ENCODE assay signal across 11 mouse cellular contexts in genomic region chr1:132366235-132366634, GRCm38 (mm10). TPM values are rescaled to one million over a fixed set of nuclear protein-coding genes. Genes with fewer than 3 reads are reported as not detected.
DNase-seq lines count a peak whose midpoint lies in the region; ATAC-seq and TF ChIP-seq lines count a peak whose summit lies in the region.
"Had no signal": no experiment of that assay in that cellular context is flagged by ENCODE, and none has a peak within 500 bp of the region (broad histone marks: within the 10 kb centered on the region; RNA-seq: fewer than 3 reads in every experiment).

No protein-coding gene starts in this region.

- intact Hi-C loops in heart, postnatal 36 days (cut with DNase I) = loop anchor here (2.0 kb wide), 1 partner anchor 153 kb away; no protein-coding TSS in a partner anchor

- H3K9ac ChIP-seq in lung, embryonic 14.5 days = peak overlapping the region; percentile 6; the same call in 1 of the 2 replicates
- H3K9ac ChIP-seq in liver, embryonic 14.5 days (replicated peaks) = peak overlapping the region; percentile 98

- 72% methylated on average over 8 of the region's 8 CpGs for WGBS in heart, embryonic 10.5 days
- 63% methylated on average over 8 of the region's 8 CpGs for WGBS in lung, embryonic 14.5 days
- WGBS in liver, embryonic 14.5 days (ENCODE audit: insufficient replicate concordance) = 71% methylated on average over 8 of the region's 8 CpGs

- no peaks in the 10 kb centered on the region for H3K9me3 ChIP-seq in heart, embryonic 10.5 days
- H3K9me3 ChIP-seq in lung, embryonic 14.5 days (ENCODE audit: low read depth, low read length) = no peaks in the 10 kb centered on the region
- no peaks in the 10 kb centered on the region for H3K9me3 ChIP-seq in liver, embryonic 14.5 days (ENCODE audit: control insufficient read depth, low read length)

- TF ChIP-seq EP300 in liver, embryonic 14.5 days (IDR thresholded peaks at IDR 0.05; ENCODE audit: low read depth) = no peak

- no peak overlapping the region for H3K27ac ChIP-seq in heart, embryonic 10.5 days
- H3K27ac ChIP-seq in lung, embryonic 14.5 days (ENCODE audit: low read depth) = no peak overlapping the region
- H3K27ac ChIP-seq in cortical plate, adult 2 months (ENCODE audit: insufficient read depth, low read length) = peak overlapping the region; percentile 83
- peak overlapping the region; percentile 95 for H3K27ac ChIP-seq in liver, embryonic 14.5 days

- H3K27me3 ChIP-seq in heart, embryonic 10.5 days (ENCODE audit: insufficient read depth, poor library complexity, severe bottlenecking) = no peaks in the 10 kb centered on the region
- no peaks in the 10 kb centered on the region for H3K27me3 ChIP-seq in lung, embryonic 14.5 days (ENCODE audit: insufficient read depth, low read length)
- no peaks in the 10 kb centered on the region for H3K27me3 ChIP-seq in liver, embryonic 14.5 days (ENCODE audit: control insufficient read depth, insufficient read depth, low read length)

- TF ChIP-seq CTCF in lung, embryonic 14.5 days (IDR thresholded peaks at IDR 0.05; ENCODE audit: low read depth) = no peak
- no peak for TF ChIP-seq CTCF in cortical plate, adult 2 months (IDR thresholded peaks at IDR 0.05; ENCODE audit: extremely low read depth, insufficient read depth, low read length)
- TF ChIP-seq CTCF in liver, embryonic 14.5 days (IDR thresholded peaks at IDR 0.05; ENCODE audit: low read depth) = no peak

- H3K36me3 ChIP-seq in heart, embryonic 10.5 days = peaks cover 13% of the 10 kb centered on the region
- H3K36me3 ChIP-seq in lung, embryonic 14.5 days (ENCODE audit: insufficient read depth) = peaks cover 13% of the 10 kb centered on the region; the same call in 1 of the 2 replicates
- peaks cover 68% of the 10 kb centered on the region for H3K36me3 ChIP-seq in liver, embryonic 14.5 days (replicated peaks; ENCODE audit: control insufficient read depth, insufficient read depth, low read depth)

- no peak for DNase-seq in heart, embryonic 10.5 days (ENCODE audit: low spot score)
- DNase-seq in heart, postnatal 36 days = no peak
- DNase-seq in lung, embryonic 14.5 days = no peak
- DNase-seq in lung, adult 18-20 months = no peak
- no peak for DNase-seq in liver, embryonic 14.5 days (ENCODE audit: low read depth in 3 of 3, low spot score in 3 of 3)
- no peak for DNase-seq in thymus, postnatal 36 days
- DNase-seq: cerebellum, postnatal 36 days; right cerebral cortex, postnatal 4 days; thymus, postnatal 4 days had no signal

- peak overlapping the region; percentile 36; the same call in 1 of the 2 replicates for H3K4me3 ChIP-seq in heart, embryonic 10.5 days
- peak overlapping the region; percentile 5; the same call in 1 of the 2 replicates for H3K4me3 ChIP-seq in lung, embryonic 14.5 days (ENCODE audit: low read depth, low read length)
- no peak overlapping the region for H3K4me3 ChIP-seq in cortical plate, adult 2 months (ENCODE audit: insufficient read depth, low read length)
- peak overlapping the region; percentile 86 to 92 for H3K4me3 ChIP-seq in liver, embryonic 14.5 days (ENCODE audit: insufficient read depth in 1 of 2, low read depth in 2 of 2, low read length in 2 of 2)

- peaks cover 41% of the 10 kb centered on the region for H3K4me1 ChIP-seq in heart, embryonic 10.5 days
- H3K4me1 ChIP-seq in lung, embryonic 14.5 days (ENCODE audit: insufficient read depth) = peaks cover 3% of the 10 kb centered on the region; the same call in 1 of the 2 replicates
- H3K4me1 ChIP-seq in cortical plate, adult 2 months (ENCODE audit: control insufficient read depth, insufficient read depth, low read length) = peaks cover 7% of the 10 kb centered on the region; the same call in 1 of the 2 replicates
- H3K4me1 ChIP-seq in liver, embryonic 14.5 days (replicated peaks; ENCODE audit: control insufficient read depth in 2 of 2, insufficient read depth in 2 of 2, low read length in 1 of 2) = peaks cover 18 to 48% of the 10 kb centered on the region in 2 experiments

- no peak for ATAC-seq in lung, embryonic 14.5 days (ENCODE audit: insufficient read depth)
- no peak for ATAC-seq in liver, embryonic 14.5 days (ENCODE audit: insufficient read depth)
- ATAC-seq: intestine, postnatal 0 days had no signal

- peak overlapping the region; percentile 31; the same call in 1 of the 2 replicates for H3K4me2 ChIP-seq in lung, embryonic 14.5 days
- peak overlapping the region; percentile 83 for H3K4me2 ChIP-seq in liver, embryonic 14.5 days (ENCODE audit: low read depth)

- TF ChIP-seq POLR2A in cortical plate, adult 2 months (IDR thresholded peaks at IDR 0.05; ENCODE audit: extremely low read depth, insufficient read depth, low read length) = no peak

RNA-seq across cellular contexts. Expression of gene Tmcc2, which starts 24.8 kb away (rescaled TPM):
- 10.1 and 12.6 TPM in 2 replicates for polyA plus RNA-seq in heart, embryonic 10.5 days (2016; fragmentation: Nextera tagmentation; extraction: Ambion mirVana)
- 10 to 100 TPM; 18.2 to 19.7 TPM for total RNA-seq in heart, postnatal 36 days (2021)
- polyA plus RNA-seq in lung, embryonic 14.5 days (2014; fragmentation: Nextera tagmentation; extraction: Ambion mirVana) = 8.2 and 10.3 TPM in 2 replicates
- polyA plus RNA-seq in cortical plate, adult 2 months (2012; rRNA removed) = 124 and 135 TPM in 2 replicates
- 327 and 335 TPM in 2 replicates for polyA plus RNA-seq in liver, embryonic 14.5 days (2012; rRNA removed)
- polyA plus RNA-seq in liver, embryonic 14.5 days (2014; fragmentation: Nextera tagmentation; extraction: Ambion mirVana) = 285 and 306 TPM in 2 replicates

RNA-seq across cellular contexts. Expression of gene Nuak2, which starts 50.3 kb away (rescaled TPM):
- 3.0 and 3.4 TPM in 2 replicates for polyA plus RNA-seq in heart, embryonic 10.5 days (2016; fragmentation: Nextera tagmentation; extraction: Ambion mirVana)
- total RNA-seq in heart, postnatal 36 days (2021) = 1 to 10 TPM; 3.7 to 3.8 TPM
- 13.5 and 15.4 TPM in 2 replicates for polyA plus RNA-seq in lung, embryonic 14.5 days (2014; fragmentation: Nextera tagmentation; extraction: Ambion mirVana)
- polyA plus RNA-seq in cortical plate, adult 2 months (2012; rRNA removed) = 1.1 TPM in 2 replicates
- polyA plus RNA-seq in liver, embryonic 14.5 days (2012; rRNA removed) = 1.0 and 1.2 TPM in 2 replicates
- 2.0 and 2.1 TPM in 2 replicates for polyA plus RNA-seq in liver, embryonic 14.5 days (2014; fragmentation: Nextera tagmentation; extraction: Ambion mirVana)

RNA-seq across cellular contexts. Expression of gene Dstyk, which starts 51.1 kb away (rescaled TPM):
- 10.6 and 10.8 TPM in 2 replicates for polyA plus RNA-seq in heart, embryonic 10.5 days (2016; fragmentation: Nextera tagmentation; extraction: Ambion mirVana)
- 10 to 100 TPM; 16.6 to 17.0 TPM for total RNA-seq in heart, postnatal 36 days (2021)
- 16.0 and 18.4 TPM in 2 replicates for polyA plus RNA-seq in lung, embryonic 14.5 days (2014; fragmentation: Nextera tagmentation; extraction: Ambion mirVana)
- 24.0 TPM in 2 replicates for polyA plus RNA-seq in cortical plate, adult 2 months (2012; rRNA removed)
- polyA plus RNA-seq in liver, embryonic 14.5 days (2012; rRNA removed) = 3.3 and 4.0 TPM in 2 replicates
- 3.6 TPM in 2 replicates for polyA plus RNA-seq in liver, embryonic 14.5 days (2014; fragmentation: Nextera tagmentation; extraction: Ambion mirVana)

Comparison
In these comparisons a context has a peak if more than half of its experiments do, and no peak if none do; other contexts are left out.
1. H3K27ac ChIP-seq: peak in cortical plate, adult 2 months (single experiment) and liver, embryonic 14.5 days (single experiment); none in heart, embryonic 10.5 days (single experiment) and lung, embryonic 14.5 days (single experiment).